Mouse (Mus musculus): ENCODE measurements around the gene Sigmar1. TPM values are rescaled to one million over a fixed set of nuclear protein-coding genes. Genes with fewer than 3 reads are reported as not detected.
A peak's percentile ranks its signal among the peaks of the same experiment; 100 is the strongest.

Gene Sigmar1
- total and polyA plus RNA-seq, 3 experiments, result 26.4 to 97.5 (median 60.7) TPM

DNA sequence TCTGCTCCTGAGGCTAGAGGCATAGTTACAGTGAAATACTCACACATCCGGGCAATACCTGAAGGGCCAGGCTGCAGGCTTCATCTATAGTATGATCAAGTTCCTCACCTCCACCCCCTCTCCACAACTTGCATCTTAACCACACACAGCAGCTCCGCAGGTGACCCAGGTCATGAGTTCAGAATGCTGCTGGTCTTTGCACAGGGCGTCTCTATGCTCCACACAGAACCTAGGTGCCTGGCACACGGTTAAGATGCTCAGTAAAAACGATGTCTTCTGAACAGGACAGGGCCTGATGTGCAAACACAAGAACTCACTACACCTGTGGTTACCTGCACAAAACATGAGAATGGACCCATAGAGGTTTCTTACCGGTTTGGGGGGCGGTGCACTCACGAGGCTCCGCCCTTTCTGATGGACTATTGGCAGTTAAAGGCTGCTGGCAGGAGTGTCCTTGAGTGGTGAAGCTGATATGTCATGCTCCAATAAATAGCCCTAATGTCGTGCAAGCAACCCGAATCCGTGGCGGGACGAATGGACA lies 1.1 kb downstream of the Sigmar1 start, which contains the start of gene Galt:
Gene Galt, plus strand, starts transcription at position 432 of the 541 bp plus-strand sequence.
- Histone ChIP-seq H3K4me3 (replicated peaks in 1 of 3; ENCODE audit: low read depth in 2 of 3, low read length in 2 of 3, poor library complexity in 1 of 3) (peak within 1 kb of the TSS; percentile 75 to 86 (median 85)), H3K27me3 (replicated peaks) (peaks cover 9% of the 10 kb centered on the region), H3K9me3 (replicated peaks; ENCODE audit: low read length) (no peaks in the 10 kb centered on the region), H3K4me2 (ENCODE audit: insufficient read depth, low read depth, poor library complexity, severe bottlenecking) (peak within 1 kb of the TSS; percentile 57), H3K9ac (ENCODE audit: insufficient read depth, low read depth) (peak within 1 kb of the TSS; percentile 60), H3K4me1 (ENCODE audit: control insufficient read depth in 1 of 2, insufficient read depth in 2 of 2) (peaks cover 6 to 32% of the 10 kb centered on the region in 2 experiments), H3K36me3 (replicated peaks in 1 of 2; ENCODE audit: control insufficient read depth in 1 of 2, insufficient read depth in 1 of 2, low read length in 1 of 2) (peaks cover 13 to 34% of the 10 kb centered on the region in 2 experiments), H3K27ac (ENCODE audit: insufficient read depth, low read depth) (peak within 1 kb of the TSS; percentile 17; the same call in 1 of the 2 replicates), H3K79me2 (replicated peaks; ENCODE audit: control insufficient read depth, extremely low read depth, insufficient read depth, poor library complexity, severe bottlenecking) (no peaks in the 10 kb centered on the region)
- DNase-seq (ENCODE audit: extremely low read depth), result no peak
- dilution Hi-C loops (cut with MboI; ENCODE audit: extremely low pct_ligation_motif_present, extremely low pct_unique_long_range_greater_than_20kb, low sequenced_read_pairs) (no loop called here), in situ Hi-C loops (cut with MboI; ENCODE audit: low pct_ligation_motif_present, low pct_unique_long_range_greater_than_20kb, low sequenced_read_pairs) (no loop called here)
- TF ChIP-seq RAD21 (IDR thresholded peaks at IDR 0.05; ENCODE audit: low read depth, low read length) (no peak), CHD1 (IDR thresholded peaks at IDR 0.05; ENCODE audit: low read depth, low read length) (no peak), RCOR1 (conservative IDR thresholded peaks at IDR 0.05; ENCODE audit: low read depth, low read length) (no peak), SMC3 (IDR thresholded peaks at IDR 0.05; ENCODE audit: low read depth, low read length) (no peak), ETS1 (conservative IDR thresholded peaks at IDR 0.05; ENCODE audit: low read depth, low read length) (no peak), MXI1 (IDR thresholded peaks at IDR 0.05; ENCODE audit: low read depth, low read length) (no peak), EP300 (IDR thresholded peaks at IDR 0.05; ENCODE audit: low read length) (no peak)

GRCm38 (mm10) chr4:41745021-41745420 lies 10.9 kb downstream of the Sigmar1 start:
- TF ChIP-seq PAX5 (IDR thresholded peaks at IDR 0.05; ENCODE audit: low read length) (no peak), MAZ (IDR thresholded peaks at IDR 0.05; ENCODE audit: low read depth, low read length) (no peak), BHLHE40 (IDR thresholded peaks at IDR 0.05; ENCODE audit: low read depth, low read length) (no peak)
- H3K4me1 ChIP-seq (ENCODE audit: control insufficient read depth in 1 of 2, insufficient read depth in 2 of 2), result peaks cover 0 to 6% of the 10 kb centered on the region in 2 experiments; a peak in 2 of 4 replicates

GRCm38 (mm10) chr4:41744131-41744530 lies 11.8 kb downstream of the Sigmar1 start:
- H3K36me3 ChIP-seq (replicated peaks in 1 of 2; ENCODE audit: control insufficient read depth in 1 of 2, insufficient read depth in 1 of 2, low read length in 1 of 2), result peaks cover 5 to 6% of the 10 kb centered on the region in 2 experiments
- H3K4me2 ChIP-seq (ENCODE audit: insufficient read depth, low read depth, poor library complexity, severe bottlenecking), result no peak overlapping the region
- H3K9ac ChIP-seq (ENCODE audit: insufficient read depth, low read depth), result no peak overlapping the region
- H3K4me3 ChIP-seq (replicated peaks in 1 of 3; ENCODE audit: low read depth in 2 of 3, low read length in 2 of 3, poor library complexity in 1 of 3), result no peak overlapping the region
- 0 out of 2 replicates have a peak, but pooled peaks cover 8% of the 10 kb centered on the region for H3K79me2 ChIP-seq (replicated peaks; ENCODE audit: control insufficient read depth, extremely low read depth, insufficient read depth, poor library complexity, severe bottlenecking)
- DNase-seq (ENCODE audit: extremely low read depth), result no peak
- no peak overlapping the region for H3K27ac ChIP-seq (ENCODE audit: insufficient read depth, low read depth)
- peaks cover 23% of the 10 kb centered on the region for H3K9me3 ChIP-seq (replicated peaks; ENCODE audit: low read length)
- dilution Hi-C loops (cut with MboI; ENCODE audit: extremely low pct_ligation_motif_present, extremely low pct_unique_long_range_greater_than_20kb, low sequenced_read_pairs), result no loop called here
- peaks cover 36% of the 10 kb centered on the region for H3K27me3 ChIP-seq (replicated peaks)
- peaks cover 6 to 13% of the 10 kb centered on the region in 2 experiments; a peak in 3 of 4 replicates for H3K4me1 ChIP-seq (ENCODE audit: control insufficient read depth in 1 of 2, insufficient read depth in 2 of 2)
- in situ Hi-C loops (cut with MboI; ENCODE audit: low pct_ligation_motif_present, low pct_unique_long_range_greater_than_20kb, low sequenced_read_pairs), result no loop called here
- TF ChIP-seq MEF2A (IDR thresholded peaks at IDR 0.05; ENCODE audit: borderline replicate concordance, low read depth, low read length) (no peak), HCFC1 (IDR thresholded peaks at IDR 0.05; ENCODE audit: low read depth, low read length) (no peak), ZC3H11A (IDR thresholded peaks at IDR 0.05; ENCODE audit: low read depth, low read length) (no peak), TCF12 (IDR thresholded peaks at IDR 0.05; ENCODE audit: low read depth, low read length) (no peak), GABPA (IDR thresholded peaks at IDR 0.05; ENCODE audit: insufficient replicate concordance, low read depth, low read length) (no peak), POLR2AphosphoS2 (IDR thresholded peaks at IDR 0.05; ENCODE audit: low read depth, low read length) (no peak), NELFE (IDR thresholded peaks at IDR 0.05; ENCODE audit: low read depth, low read length) (no peak), IRF4 (IDR thresholded peaks at IDR 0.05; ENCODE audit: low read depth, low read length) (no peak), MYC (IDR thresholded peaks at IDR 0.05; ENCODE audit: low read depth, low read length) (no peak), JUND (conservative IDR thresholded peaks at IDR 0.05; ENCODE audit: low read depth, low read length) (no peak), TBP (conservative IDR thresholded peaks at IDR 0.05; ENCODE audit: low read depth, low read length) (no peak), USF1 (IDR thresholded peaks at IDR 0.05; ENCODE audit: low read depth, low read length) (no peak), ELF1 (IDR thresholded peaks at IDR 0.05; ENCODE audit: low read depth, low read length) (no peak), MXI1 (IDR thresholded peaks at IDR 0.05; ENCODE audit: low read depth, low read length) (no peak), PAX5 (IDR thresholded peaks at IDR 0.05; ENCODE audit: low read length) (no peak), KAT2A (IDR thresholded peaks at IDR 0.05; ENCODE audit: insufficient replicate concordance, low read length) (no peak), BHLHE40 (IDR thresholded peaks at IDR 0.05; ENCODE audit: low read depth, low read length) (no peak), NRF1 (IDR thresholded peaks at IDR 0.05; ENCODE audit: low read depth, low read length) (no peak)

More at GRCm38 (mm10) chr4:41745021-41745420, 10.9 kb downstream of the Sigmar1 start:
- Histone ChIP-seq H3K9ac (ENCODE audit: insufficient read depth, low read depth) (no peak overlapping the region), H3K79me2 (replicated peaks; ENCODE audit: control insufficient read depth, extremely low read depth, insufficient read depth, poor library complexity, severe bottlenecking) (0 out of 2 replicates have a peak, but pooled peaks cover 2% of the 10 kb centered on the region), H3K9me3 (replicated peaks; ENCODE audit: low read length) (peaks cover 23% of the 10 kb centered on the region), H3K4me2 (ENCODE audit: insufficient read depth, low read depth, poor library complexity, severe bottlenecking) (no peak overlapping the region), H3K4me3 (replicated peaks in 1 of 3; ENCODE audit: low read depth in 2 of 3, low read length in 2 of 3, poor library complexity in 1 of 3) (no peak overlapping the region), H3K27me3 (replicated peaks) (peaks cover 36% of the 10 kb centered on the region), H3K27ac (ENCODE audit: insufficient read depth, low read depth) (no peak overlapping the region), H3K36me3 (replicated peaks in 1 of 2; ENCODE audit: control insufficient read depth in 1 of 2, insufficient read depth in 1 of 2, low read length in 1 of 2) (no peaks in the 10 kb centered on the region)
- DNase-seq (ENCODE audit: extremely low read depth), result no peak
- dilution Hi-C loops (cut with MboI; ENCODE audit: extremely low pct_ligation_motif_present, extremely low pct_unique_long_range_greater_than_20kb, low sequenced_read_pairs), result no loop called here
- in situ Hi-C loops (cut with MboI; ENCODE audit: low pct_ligation_motif_present, low pct_unique_long_range_greater_than_20kb, low sequenced_read_pairs), result no loop called here

Measured in CH12.LX (cell line).